Mouse (Mus musculus) heart, adult 2 months (tissue): ENCODE data around the gene Synm. TPM values are rescaled to one million over a fixed set of nuclear protein-coding genes. Genes with fewer than 3 reads are reported as not detected.

Source experiments
- DNase-seq, 2 experiments: peaks; one replicate each; pipeline ENCODE4 v3.0.0; 2021
- H3K27ac ChIP-seq: fragments of 200-600 bp; 2 replicates; pipeline ENCODE4 v1.8.1; 2022
- H3K27me3 ChIP-seq: fragments of 200-500 bp; 2 replicates; pipeline ENCODE4 v1.6.1; 2012; ENCODE audit warnings: mild to moderate bottlenecking, low read length, inconsistent platforms, mixed read lengths; ENCODE audit not compliant: control insufficient read depth, insufficient read depth
- H3K36me3 ChIP-seq: fragments of 200-500 bp; 2 replicates; pipeline ENCODE4 v1.6.1; 2012; ENCODE audit warnings: low read length, inconsistent platforms; ENCODE audit not compliant: control insufficient read depth, insufficient read depth
- H3K4me1 ChIP-seq: fragments of 200-500 bp; 2 replicates; pipeline ENCODE4 v1.6.1; 2011; ENCODE audit warnings: low read length; ENCODE audit not compliant: control insufficient read depth, insufficient read depth
- H3K4me3 ChIP-seq: fragments of 200-600 bp; 2 replicates; pipeline ENCODE4 v1.8.1; 2022
- H3K79me2 ChIP-seq: fragments of 200-500 bp; replicated peaks from 2 replicates; pipeline ENCODE4 v1.6.1; 2012; ENCODE audit warnings: mild to moderate bottlenecking, inconsistent platforms, low read length, moderate library complexity, mixed read lengths; ENCODE audit not compliant: control insufficient read depth, insufficient read depth
- H3K9ac ChIP-seq: fragments of 200-500 bp; 2 replicates; pipeline ENCODE4 v1.6.1; 2012; ENCODE audit warnings: low read depth, mild to moderate bottlenecking, control low read depth, inconsistent platforms, low read length, mixed read lengths
- CTCF ChIP-seq: fragments of 200-600 bp; IDR thresholded peaks from 2 replicates; pipeline ENCODE4 v1.8.1; 2022; ENCODE audit warnings: antibody characterized with exemption, mild to moderate bottlenecking, moderate library complexity
- EP300 ChIP-seq: fragments of 200-500 bp; IDR thresholded peaks from 2 replicates; pipeline ENCODE4 v1.6.1; 2011; ENCODE audit warnings: low read depth, low read length, control low read depth; ENCODE audit not compliant: insufficient read depth
- POLR2A ChIP-seq: fragments of 200-500 bp; IDR thresholded peaks from 2 replicates; pipeline ENCODE4 v1.6.1; 2011; ENCODE audit warnings: mild to moderate bottlenecking, low read depth, low read length, control low read depth; ENCODE audit not compliant: insufficient read depth
- WGBS: fragments of 180-500 bp; shearing (Covaris S2); methylation state at CpG from one replicate; pipeline ENCODE4 v1.1.7; 2018; 5-methylcytosine and 5-hydroxymethylcytosine counted together
- intact Hi-C: fragments of 180-260 bp; cut with DNase I; formaldehyde crosslinking; loops from one replicate; pipeline ENCODE4 v1.15.1; 2025
- microRNA-seq, 2 experiments: library from miRNA; unstranded; fragments of <30 nt; microRNA quantifications; one replicate each; pipeline ENCODE4 v1.2.0; 2021
- polyA plus RNA-seq: library from polyadenylated mRNA; depleted of rRNA; stranded (reverse); fragments of >200 nt; gene quantifications from 2 replicates; pipeline ENCODE4 v1.2.3, GENCODE M21; 2012; rRNA removed
- total RNA-seq, 2 experiments: library from RNA; stranded (reverse); gene quantifications; 2 replicates each; pipeline ENCODE4 v1.2.3; 2021

Synm gene
- total and polyA plus RNA-seq, 3 experiments = 2.6 to 8.3 (median 8.3) TPM

- intact Hi-C loops = no loop called here
- TF ChIP-seq EP300 (no peak), POLR2A (no peak), CTCF (no peak)
- 82% methylated on average over 16 of the region's 16 CpGs for WGBS
- H3K27me3 ChIP-seq = no peaks in the 10 kb centered on the region
- H3K9ac ChIP-seq = no peak overlapping the region
- H3K4me3 ChIP-seq = no peak overlapping the region
- DNase-seq = no peak
- no peaks in the 10 kb centered on the region; the same call in 1 of the 2 replicates for H3K36me3 ChIP-seq
- H3K79me2 ChIP-seq = no peaks in the 10 kb centered on the region
- H3K4me1 ChIP-seq = no peaks in the 10 kb centered on the region
- no peak overlapping the region for H3K27ac ChIP-seq
Observed at GRCm38 (mm10) chr7:67683006-67683405, 76.5 kb downstream of the Synm start.

- H3K36me3 ChIP-seq = no peaks in the 10 kb centered on the region; the same call in 1 of the 2 replicates
- intact Hi-C loops = no loop called here
- no peak overlapping the region for H3K4me3 ChIP-seq
Observed at GRCm38 (mm10) chr7:67681078-67681477, 78.5 kb downstream of the Synm start.

More at GRCm38 (mm10) chr7:67681078-67681477, 78.5 kb downstream of the Synm start:
- Histone ChIP-seq H3K27me3 (no peaks in the 10 kb centered on the region), H3K4me1 (no peaks in the 10 kb centered on the region), H3K79me2 (no peaks in the 10 kb centered on the region), H3K27ac (no peak overlapping the region), H3K9ac (no peak overlapping the region)
- TF ChIP-seq POLR2A (no peak), EP300 (no peak), CTCF (no peak)
- WGBS = 88% methylated on average over 9 of the region's 9 CpGs
- DNase-seq = no peak

Small RNA genes within 50 kb of the gene (microRNA-seq; reads per million reads assigned to microRNA genes)
- gene Gm23844 = 0 reads per million in 2 experiments

Other genes starting within 250 kb of the Synm start
- 10 to 100 TPM; 14.1 to 16.4 TPM for gene Lrrc28, start 114.5 kb downstream of the Synm start, total RNA-seq
- 20.5 and 24.2 TPM in 2 replicates for gene Lrrc28, start 114.5 kb downstream of the Synm start, polyA plus RNA-seq
- 10 to 100 TPM; 18.6 to 20.7 TPM for gene Ttc23, start 112.3 kb downstream of the Synm start, total RNA-seq
- gene Ttc23, start 112.3 kb downstream of the Synm start, polyA plus RNA-seq = 3.6 and 8.7 TPM in 2 replicates
- 10 to 100 TPM; 12.3 to 14.4 TPM for gene Igf1r, start 193.1 kb upstream of the Synm start, total RNA-seq
- gene Igf1r, start 193.1 kb upstream of the Synm start, polyA plus RNA-seq = 5.6 and 7.7 TPM in 2 replicates